Mouse (Mus musculus) cerebellum, postnatal 14 days (tissue): ENCODE measurements around the gene Arhgap23.

ENCODE experiments used
- DNase-seq, 2 experiments: peaks; one replicate each; pipeline ENCODE4 v3.0.0; 2021; ENCODE audit warnings: mixed read lengths in 2 of 2

Gene Arhgap23

GRCm38 (mm10) chr11:97406094-97406951 is 9.0 kb upstream of the Arhgap23 start:
- DNase-seq: peak in 1 of 2 experiments; percentile 47

GRCm38 (mm10) chr11:97407456-97407855 is 7.9 kb upstream of the Arhgap23 start:
- no peak for DNase-seq

- peak; percentile 87 to 93 for DNase-seq
These were observed 7.2 kb upstream of the Arhgap23 start for GRCm38 (mm10) chr11:97408171-97408570.

GRCm38 (mm10) chr11:97410958-97411357 is 4.4 kb upstream of the Arhgap23 start:
- DNase-seq: no peak

- DNase-seq: no peak
These were observed 3.2 kb upstream of the Arhgap23 start for GRCm38 (mm10) chr11:97412117-97412516.

GRCm38 (mm10) chr11:97412808-97413347 is 2.5 kb upstream of the Arhgap23 start:
- no peak for DNase-seq

- DNase-seq: no peak
These were observed 641 bp downstream of the Arhgap23 start for GRCm38 (mm10) chr11:97415712-97416636.

DNA sequence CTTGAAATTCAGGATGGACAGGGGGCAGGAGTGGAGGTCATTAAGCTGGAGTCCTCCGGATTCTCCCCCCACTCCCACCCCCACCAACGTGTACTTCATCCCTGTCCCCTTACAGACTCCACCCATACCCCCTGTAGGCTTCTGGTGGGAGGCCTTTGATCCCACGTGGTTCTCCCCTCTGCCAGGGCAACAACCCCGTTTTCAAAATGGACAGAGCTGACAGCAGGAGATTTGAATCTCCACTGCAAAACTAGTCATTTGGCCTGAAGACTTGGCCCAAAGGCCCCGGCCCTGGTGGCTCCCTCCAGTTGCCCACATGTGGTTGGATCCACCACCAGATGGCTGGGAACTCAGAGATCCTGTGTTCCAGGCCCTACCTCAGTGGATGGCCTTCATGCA is 1.3 kb downstream of the Arhgap23 start:
- DNase-seq: no peak

DNA sequence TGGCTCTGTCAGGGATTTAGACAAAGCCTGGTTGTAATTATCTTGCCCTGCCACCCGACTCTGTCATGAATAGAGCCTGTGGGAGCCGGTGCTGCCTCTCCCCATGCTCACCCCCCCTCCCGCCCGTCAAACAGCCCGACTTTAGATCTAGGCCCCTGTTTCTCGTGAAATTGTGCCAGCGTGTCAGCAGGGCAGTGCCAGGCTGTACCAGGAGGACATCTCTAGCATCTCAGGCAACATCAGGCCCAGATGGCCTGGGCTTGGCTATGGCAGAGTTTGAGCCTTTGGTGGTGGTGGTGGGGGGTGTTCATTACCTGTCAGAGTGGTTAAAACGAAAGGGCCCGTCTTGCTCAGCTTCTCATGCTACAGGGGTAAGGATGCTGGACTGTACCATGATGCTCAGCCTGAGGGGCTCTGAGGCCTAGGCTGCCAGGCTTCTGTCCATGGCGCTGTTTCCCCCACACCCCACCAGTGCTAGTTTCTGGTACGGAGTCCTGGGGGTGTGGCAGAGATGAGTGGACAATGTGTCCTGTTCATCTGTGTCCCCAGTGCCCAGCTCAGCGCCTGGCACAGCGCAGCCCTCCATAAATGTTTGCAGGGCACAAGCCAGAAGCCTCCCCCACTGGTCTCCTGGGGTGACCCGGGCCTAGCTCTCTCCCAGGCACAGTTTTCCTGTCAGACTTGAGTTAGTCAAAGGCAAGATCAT is 3.7 kb downstream of the Arhgap23 start:
- DNase-seq: no peak

GRCm38 (mm10) chr11:97419540-97419900 is 4.2 kb downstream of the Arhgap23 start:
- DNase-seq: peak in 1 of 2 experiments; percentile 56

GRCm38 (mm10) chr11:97422507-97422906 is 7.2 kb downstream of the Arhgap23 start:
- no peak for DNase-seq

- DNase-seq: no peak
These were observed 8.9 kb downstream of the Arhgap23 start for GRCm38 (mm10) chr11:97424092-97424692.

DNA sequence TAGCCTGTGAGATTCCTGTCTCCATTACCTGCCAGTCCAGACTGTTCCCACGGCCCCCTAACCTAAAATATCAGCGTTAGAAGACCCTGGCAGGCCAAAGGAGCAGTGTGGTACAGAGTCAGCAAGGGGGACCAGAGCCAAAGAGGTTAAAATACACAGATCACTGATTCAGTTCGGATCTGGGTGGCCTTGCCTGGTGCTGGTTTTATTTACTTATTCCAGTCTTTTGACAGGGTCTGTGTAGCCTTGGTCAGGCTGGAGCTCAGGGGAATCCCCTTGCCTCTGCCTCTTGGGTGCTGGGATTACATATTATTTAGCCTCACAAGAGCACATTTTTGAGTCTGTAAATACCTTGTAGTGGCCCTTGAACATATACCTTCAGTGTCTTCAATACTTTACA is 9.5 kb downstream of the Arhgap23 start:
- no peak for DNase-seq

DNA sequence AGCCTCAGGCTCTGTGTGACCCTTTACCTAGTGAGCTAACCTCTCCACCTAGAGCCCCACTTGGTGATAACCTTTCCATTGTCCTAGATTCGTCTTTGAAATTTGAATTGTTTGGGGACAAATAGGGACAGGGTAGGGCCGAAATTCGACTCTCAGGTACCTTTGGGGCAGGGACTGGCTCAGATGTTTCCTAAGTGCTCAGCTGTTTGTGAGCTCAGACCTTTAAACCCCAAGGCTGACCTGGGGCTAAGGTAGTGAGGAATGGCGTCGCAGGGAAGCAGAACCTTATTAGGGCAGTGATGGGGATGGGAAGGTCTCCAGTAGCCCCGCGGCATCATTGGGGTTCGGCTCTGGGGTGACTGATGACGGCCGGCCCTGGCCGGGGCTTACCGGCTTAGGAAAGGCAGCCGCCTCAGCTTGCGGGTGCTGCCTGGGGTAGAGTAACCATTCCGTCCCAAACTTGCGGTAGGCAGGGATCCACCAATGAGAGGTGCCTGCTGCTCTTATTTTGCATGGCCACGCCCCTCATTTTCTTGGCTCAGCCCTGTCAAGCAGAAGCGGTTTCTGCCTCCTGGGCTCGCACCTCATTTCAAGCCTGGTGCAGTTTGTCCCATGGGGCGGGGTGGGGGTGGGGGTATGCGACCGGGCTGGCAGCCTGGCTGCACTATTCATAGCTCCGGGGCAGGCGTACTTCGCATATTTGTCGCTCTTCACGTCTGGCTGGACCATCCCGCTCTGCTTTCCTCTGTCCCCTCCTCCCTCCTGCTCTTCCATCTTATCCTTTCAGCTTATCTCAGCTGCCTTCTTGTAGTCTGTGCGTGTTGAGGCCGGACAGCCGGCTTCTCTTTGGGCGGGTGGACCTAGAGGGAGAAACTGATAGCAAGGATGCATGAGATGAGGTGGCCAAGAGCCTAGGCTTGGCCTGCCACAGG is 12.7 kb downstream of the Arhgap23 start:
- peak; percentile 60 to 64 for DNase-seq

DNA sequence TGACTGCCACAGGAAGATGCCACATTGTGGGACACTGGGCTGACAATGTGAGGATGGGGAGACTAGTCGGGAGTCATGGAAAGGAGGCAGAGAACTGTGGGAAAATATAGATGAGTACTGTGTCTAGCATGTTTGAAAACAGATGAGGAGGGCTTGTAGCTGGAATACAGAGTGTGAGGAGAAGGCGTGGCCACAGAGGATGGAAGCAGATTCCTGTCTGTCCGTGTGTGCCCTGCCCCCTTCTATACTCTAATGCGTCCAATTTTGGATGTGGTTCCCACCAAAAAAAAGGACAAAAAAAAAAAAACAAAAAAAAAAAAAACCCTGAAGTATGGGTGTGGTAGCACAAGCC is 13.4 kb downstream of the Arhgap23 start:
- DNase-seq: no peak

DNA sequence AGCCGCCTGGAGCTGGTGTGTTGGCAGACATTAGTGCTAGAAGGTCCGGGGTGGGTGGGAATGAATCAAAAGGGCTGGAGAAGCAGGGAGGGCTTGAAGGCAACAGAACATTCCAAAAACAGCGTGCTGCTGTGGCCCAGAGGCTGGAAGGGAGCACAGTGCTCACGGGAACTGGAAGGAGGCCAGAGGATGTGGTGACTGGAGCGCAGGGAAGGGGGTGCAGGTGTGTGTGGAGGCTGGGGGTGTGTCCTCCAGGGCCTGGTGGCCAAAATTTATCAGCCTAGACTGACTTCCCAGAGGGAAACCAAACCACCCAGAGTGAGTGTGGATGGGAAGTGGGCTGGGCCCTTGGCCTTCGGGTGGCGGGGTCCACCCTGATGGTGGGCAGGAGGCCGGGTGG is 14.3 kb downstream of the Arhgap23 start:
- DNase-seq: no peak

DNA sequence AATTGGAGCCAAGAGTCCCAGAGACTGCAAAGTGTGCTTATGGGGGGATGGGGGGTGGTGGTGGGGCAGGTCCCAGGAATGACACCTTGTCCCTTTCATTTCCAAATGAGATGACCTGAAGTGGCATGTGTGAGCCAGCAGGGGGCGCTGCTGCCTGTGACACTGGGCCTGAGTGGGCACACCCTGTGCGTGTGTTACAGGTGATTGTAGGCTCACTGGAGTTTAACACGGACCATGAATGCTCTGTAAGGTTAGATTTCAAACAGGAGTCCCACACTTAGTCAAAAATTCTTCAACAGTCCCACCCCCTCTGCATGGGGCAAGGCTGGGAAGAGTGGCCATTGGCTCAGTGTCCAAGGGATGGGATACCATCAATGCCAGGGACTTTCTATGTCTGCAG is 16.7 kb downstream of the Arhgap23 start:
- DNase-seq: peak; percentile 82 to 85

DNA sequence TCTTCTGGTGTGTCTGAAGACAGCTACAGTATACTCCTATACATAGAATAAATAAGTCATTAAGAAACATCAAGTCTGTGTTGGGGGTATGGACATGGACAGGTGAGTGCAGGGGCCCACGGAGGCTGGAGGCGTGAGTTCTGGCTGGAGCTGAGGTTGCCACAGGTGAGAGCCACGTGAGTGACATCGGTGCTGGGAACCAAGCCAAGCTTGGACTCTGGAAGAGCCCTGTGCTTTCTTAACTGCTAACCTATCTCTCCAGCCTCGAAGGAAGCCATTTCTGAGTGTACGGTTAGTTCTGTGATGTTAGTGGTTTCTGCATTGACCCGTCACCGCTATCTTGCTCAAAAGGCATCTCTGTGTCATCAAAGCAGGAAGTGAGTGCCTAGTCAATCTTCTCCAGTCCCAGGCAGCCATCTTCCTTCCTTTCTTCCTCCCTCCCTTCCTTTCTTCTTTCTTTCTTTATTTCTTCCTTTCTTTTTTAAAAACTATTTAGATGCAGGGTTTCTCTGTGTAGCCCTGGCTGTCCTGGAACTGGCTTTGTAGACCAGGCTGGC is 17.7 kb downstream of the Arhgap23 start:
- DNase-seq: no peak

- no peak for DNase-seq
These were observed 18.8 kb downstream of the Arhgap23 start for GRCm38 (mm10) chr11:97434121-97434520.

- peak; percentile 41 to 52 for DNase-seq
These were observed 19.5 kb downstream of the Arhgap23 start for GRCm38 (mm10) chr11:97434704-97435454.
